Mouse (Mus musculus): ENCODE measurements at regions not wholly inside any gene's neighbourhood (a gene's known extent, or its start where the extent isn't known, plus 50 kb on each side); places are given as distances from the start of the nearest gene placed in this dataset. TPM values are rescaled to one million over a fixed set of nuclear protein-coding genes. Genes with fewer than 3 reads are reported as not detected.

DNA sequence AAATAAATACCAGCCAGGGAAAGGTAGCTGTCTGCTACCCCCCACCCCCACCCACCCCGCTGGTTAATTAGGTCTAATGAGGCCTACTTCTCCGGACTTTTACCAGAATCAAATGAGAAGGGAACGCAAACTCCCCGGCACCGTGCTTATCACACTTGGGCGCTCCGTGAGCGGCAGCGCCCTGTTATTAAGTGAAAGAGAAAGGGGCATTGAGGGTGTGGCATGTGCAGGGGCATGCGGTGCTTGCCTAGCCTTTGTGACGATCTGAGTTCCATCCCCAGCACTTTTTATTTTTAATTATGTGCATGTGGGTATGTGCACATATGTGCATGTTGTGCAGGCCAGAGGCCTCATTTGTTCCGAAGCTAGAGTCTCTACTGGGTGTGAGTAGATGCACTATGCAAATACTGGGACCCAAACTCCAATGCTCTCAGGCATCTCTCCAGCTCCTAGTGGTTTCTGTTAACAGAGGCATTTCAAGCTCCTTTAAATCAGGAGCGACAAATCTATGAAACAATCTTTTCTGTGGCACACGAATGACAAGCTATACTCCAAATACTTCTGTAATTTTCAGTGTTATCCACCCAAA lies 57.8 kb upstream of the Peli1 start:
- ATAC-seq (ENCODE audit: low read depth), result no peak
- Histone ChIP-seq H3K36me3 (ENCODE audit: control insufficient read depth, insufficient read depth, low read length) (no peaks in the 10 kb centered on the region), H3K27ac (ENCODE audit: low read length) (no peak overlapping the region), H3K27me3 (ENCODE audit: control insufficient read depth, insufficient read depth, low read depth, low read length) (no peaks in the 10 kb centered on the region), H3K4me1 (replicated peaks; ENCODE audit: control insufficient read depth, insufficient read depth, low read length) (peaks cover 18% of the 10 kb centered on the region), H3K9me3 (ENCODE audit: control insufficient read depth, low read length) (peaks cover 2% of the 10 kb centered on the region; the same call in 1 of the 2 replicates), H3K4me2 (ENCODE audit: low read depth, low read length) (no peak overlapping the region), H3K4me3 (ENCODE audit: low read length) (no peak overlapping the region), H3K9ac (ENCODE audit: low read length) (no peak overlapping the region)
- WGBS, result 85% methylated on average over 14 of the region's 14 CpGs

DNA sequence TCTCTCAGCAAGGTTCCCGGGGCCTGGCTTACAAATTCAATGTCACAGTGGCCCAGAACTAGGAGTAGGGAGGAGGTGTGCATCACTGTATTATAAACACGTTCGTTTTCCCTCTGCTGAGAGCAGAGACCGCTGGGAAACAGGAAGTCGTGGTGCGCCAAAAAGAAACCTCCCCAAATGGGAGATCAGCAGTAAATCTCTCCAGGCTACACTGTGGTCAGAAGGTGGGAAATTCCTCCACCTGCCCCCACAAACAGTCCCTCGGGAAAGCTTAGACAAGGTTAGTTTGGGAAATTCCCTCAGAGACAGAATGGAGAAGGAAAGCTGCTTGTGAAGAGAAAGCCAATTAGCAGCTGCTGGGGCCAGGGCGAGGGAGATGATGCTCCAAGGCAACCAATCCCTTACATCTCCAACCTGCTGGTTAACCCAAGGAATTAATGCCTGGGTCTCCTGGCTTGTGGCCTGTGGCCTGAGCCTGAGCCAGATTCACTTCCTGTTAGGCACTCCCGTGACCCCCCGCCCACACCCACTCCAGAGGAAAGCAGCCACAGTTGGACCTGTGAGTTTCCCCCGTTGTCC lies 57.2 kb upstream of the Peli1 start:
- Histone ChIP-seq H3K27me3 (ENCODE audit: control insufficient read depth, insufficient read depth, low read depth, low read length) (no peaks in the 10 kb centered on the region), H3K9ac (ENCODE audit: low read length) (no peak overlapping the region; the same call in 1 of the 2 replicates)

DNA sequence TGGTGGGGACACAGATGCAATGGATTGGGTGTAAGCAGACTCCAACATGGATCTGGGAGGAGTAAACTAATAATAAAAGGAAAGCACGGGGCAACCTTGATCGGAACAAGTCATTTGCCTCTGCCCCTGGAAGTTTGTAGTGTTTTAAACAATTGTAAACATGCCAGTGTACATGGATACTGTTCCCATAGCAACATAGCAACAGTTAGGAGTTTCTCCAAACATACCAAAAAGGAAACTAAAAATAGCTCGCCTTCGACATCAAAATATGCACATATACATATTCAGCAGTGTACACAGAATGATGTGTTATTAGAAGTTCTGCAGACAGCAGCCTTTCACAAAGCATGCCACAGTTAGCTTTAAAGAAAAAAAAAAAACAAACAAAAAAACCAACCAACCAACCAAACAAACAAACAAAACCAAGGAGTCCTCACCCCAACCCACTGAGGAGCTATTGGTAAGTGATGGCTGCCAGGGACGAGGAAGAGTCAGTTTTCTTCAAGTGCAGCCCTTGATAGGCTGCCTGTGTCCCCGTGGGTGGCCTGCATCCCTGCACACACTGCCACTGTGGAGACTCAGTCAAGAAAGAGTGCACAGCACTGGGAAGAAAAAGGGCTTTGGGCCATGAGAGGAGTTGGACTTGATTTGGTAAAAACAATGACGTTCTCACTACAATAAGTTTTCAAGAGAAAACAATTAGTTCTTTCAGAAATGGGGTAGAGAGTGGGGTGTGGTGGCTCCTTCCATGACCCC lies 54.8 kb upstream of the Peli1 start:
- Histone ChIP-seq H3K9me3 (ENCODE audit: control insufficient read depth, low read length) (no peaks in the 10 kb centered on the region), H3K27me3 (ENCODE audit: control insufficient read depth, insufficient read depth, low read depth, low read length) (no peaks in the 10 kb centered on the region), H3K4me3 (ENCODE audit: low read length) (no peak overlapping the region), H3K9ac (ENCODE audit: low read length) (no peak overlapping the region), H3K27ac (ENCODE audit: low read length) (peak overlapping the region; percentile 66), H3K4me1 (replicated peaks; ENCODE audit: control insufficient read depth, insufficient read depth, low read length) (peaks cover 18% of the 10 kb centered on the region), H3K36me3 (ENCODE audit: control insufficient read depth, insufficient read depth, low read length) (no peaks in the 10 kb centered on the region), H3K4me2 (ENCODE audit: low read depth, low read length) (peak overlapping the region; percentile 7; the same call in 1 of the 2 replicates)
- 29% methylated on average over 7 of the region's 7 CpGs for WGBS
- peak; percentile 76; the same call in 1 of the 2 replicates for ATAC-seq (ENCODE audit: low read depth)

More for the DNA sequence above, 57.2 kb upstream of the Peli1 start:
- Histone ChIP-seq H3K36me3 (ENCODE audit: control insufficient read depth, insufficient read depth, low read length) (no peaks in the 10 kb centered on the region), H3K4me2 (ENCODE audit: low read depth, low read length) (no peak overlapping the region), H3K4me3 (ENCODE audit: low read length) (no peak overlapping the region), H3K27ac (ENCODE audit: low read length) (no peak overlapping the region), H3K4me1 (replicated peaks; ENCODE audit: control insufficient read depth, insufficient read depth, low read length) (peaks cover 18% of the 10 kb centered on the region), H3K9me3 (ENCODE audit: control insufficient read depth, low read length) (peaks cover 2% of the 10 kb centered on the region; the same call in 1 of the 2 replicates)
- 28% methylated on average over 11 of the region's 11 CpGs for WGBS
- peak; percentile 30; the same call in 1 of the 2 replicates for ATAC-seq (ENCODE audit: low read depth)

DNA sequence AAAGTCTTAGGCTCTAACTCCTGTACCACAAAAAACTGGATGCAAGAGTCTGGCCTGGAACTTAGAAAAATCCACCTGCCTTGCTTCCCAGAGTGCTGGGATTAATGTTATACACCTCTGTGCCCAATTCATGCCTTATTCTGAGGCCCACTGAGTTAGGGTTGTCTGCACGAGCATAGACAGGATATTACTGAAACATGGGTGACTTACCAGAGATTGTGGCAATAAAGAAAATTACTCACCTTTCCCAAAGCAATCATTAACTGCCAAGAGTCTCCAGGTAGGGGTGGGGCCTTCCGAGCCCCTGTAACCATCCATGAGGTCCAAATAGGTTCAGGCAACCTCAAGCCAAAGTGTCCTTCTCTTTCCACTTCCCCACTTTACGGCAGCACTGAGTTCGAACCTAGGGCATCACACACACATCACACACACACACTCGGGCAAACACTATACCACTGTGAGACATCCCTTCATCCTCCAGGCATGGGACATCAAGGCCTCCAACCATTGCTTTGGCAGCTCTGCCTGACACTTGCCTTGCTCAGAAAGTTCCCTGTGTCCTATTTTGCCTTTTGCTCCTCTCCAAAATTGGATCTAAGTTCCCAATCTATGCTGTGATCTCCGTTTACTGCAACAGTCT lies 53.7 kb upstream of the Peli1 start:
- no peak overlapping the region for H3K27ac ChIP-seq (ENCODE audit: low read length)
- 94% methylated on average over 6 of the region's 6 CpGs for WGBS
- no peak for ATAC-seq (ENCODE audit: low read depth)

DNA sequence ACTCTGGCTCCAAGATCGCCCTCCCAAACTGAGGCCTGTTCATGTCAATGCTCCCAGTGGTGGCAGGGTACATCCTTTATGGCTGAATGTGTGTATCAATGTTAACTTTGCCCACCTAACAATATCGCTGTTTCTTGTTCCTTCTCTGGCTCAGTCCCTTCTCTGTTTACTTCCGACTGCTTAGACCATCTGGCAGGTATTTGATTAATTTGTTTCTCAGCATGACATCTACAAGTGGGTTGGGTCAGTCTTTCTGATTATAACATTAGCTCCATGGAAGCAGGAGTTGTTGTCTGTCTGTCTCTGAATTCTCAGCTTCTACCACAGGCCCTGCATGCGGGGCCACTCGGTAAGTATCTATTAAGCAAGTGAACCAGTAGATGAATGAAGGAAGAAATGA lies 49.9 kb upstream of the Peli1 start:
- no peaks in the 10 kb centered on the region for H3K27me3 ChIP-seq (ENCODE audit: control insufficient read depth, insufficient read depth, low read depth, low read length)
- no peaks in the 10 kb centered on the region; the same call in 1 of the 2 replicates for H3K4me1 ChIP-seq (replicated peaks; ENCODE audit: control insufficient read depth, insufficient read depth, low read length)
- ATAC-seq (ENCODE audit: low read depth), result no peak
- H3K9me3 ChIP-seq (ENCODE audit: control insufficient read depth, low read length), result no peaks in the 10 kb centered on the region
- H3K4me2 ChIP-seq (ENCODE audit: low read depth, low read length), result no peak overlapping the region
- H3K27ac ChIP-seq (ENCODE audit: low read length), result no peak overlapping the region
- no peak overlapping the region for H3K9ac ChIP-seq (ENCODE audit: low read length)
- no peaks in the 10 kb centered on the region for H3K36me3 ChIP-seq (ENCODE audit: control insufficient read depth, insufficient read depth, low read length)
- H3K4me3 ChIP-seq (ENCODE audit: low read length), result no peak overlapping the region
- WGBS, result 74% methylated on average over 5 of the region's 5 CpGs

More for the DNA sequence above, 53.7 kb upstream of the Peli1 start:
- no peaks in the 10 kb centered on the region for H3K9me3 ChIP-seq (ENCODE audit: control insufficient read depth, low read length)
- H3K27me3 ChIP-seq (ENCODE audit: control insufficient read depth, insufficient read depth, low read depth, low read length), result no peaks in the 10 kb centered on the region
- H3K9ac ChIP-seq (ENCODE audit: low read length), result no peak overlapping the region
- H3K36me3 ChIP-seq (ENCODE audit: control insufficient read depth, insufficient read depth, low read length), result no peaks in the 10 kb centered on the region
- peaks cover 18% of the 10 kb centered on the region for H3K4me1 ChIP-seq (replicated peaks; ENCODE audit: control insufficient read depth, insufficient read depth, low read length)
- no peak overlapping the region for H3K4me2 ChIP-seq (ENCODE audit: low read depth, low read length)
- H3K4me3 ChIP-seq (ENCODE audit: low read length), result no peak overlapping the region

Small RNAs in the stretch of these regions (microRNA-seq; reads per million reads assigned to microRNA genes)
- gene Gm23681, result not detected
